Comparison of ENCODE assay signal across 8 mouse cellular contexts in genomic region chr11:106325566-106326206, GRCm38 (mm10). TPM values are rescaled to one million over a fixed set of nuclear protein-coding genes. Genes with fewer than 3 reads are reported as not detected.
DNase-seq lines count a peak whose midpoint lies in the region; ATAC-seq and TF ChIP-seq lines count a peak whose summit lies in the region.
"Had no signal": no experiment of that assay in that cellular context is flagged by ENCODE, and none has a peak within 500 bp of the region (broad histone marks: within the 10 kb centered on the region; RNA-seq: fewer than 3 reads in every experiment).

No protein-coding gene starts in this region.

- TF ChIP-seq CTCF in G1E (IDR thresholded peaks at IDR 0.05; ENCODE audit: low read depth, low read length), result no peak

- peak; percentile 70 for ATAC-seq in CD4-positive, CD25-positive, alpha-beta regulatory T cell, adult 4 months
- ATAC-seq in G1E (ENCODE audit: extremely low read depth, insufficient number of reproducible peaks, low FRiP score, poor library complexity, severe bottlenecking), result no peak
- peak; percentile 55 for ATAC-seq in granulocyte monocyte progenitor cell, adult 5-6 weeks (replicated peaks; ENCODE audit: poor library complexity, severe bottlenecking)

- peak; percentile 26 for DNase-seq in G1E (ENCODE audit: low spot score)
- DNase-seq in cerebellum, adult 18-20 months, result peak; percentile 74 to 80
- peak; percentile 79 to 88 for DNase-seq in kidney, postnatal 25 days
- DNase-seq in lung, postnatal 10 days, result peak; percentile 82
- DNase-seq in spleen, adult 18-20 months, result peak; percentile 70 to 87

- H3K27me3 ChIP-seq in G1E (ENCODE audit: insufficient read depth, low read length), result peaks cover 53% of the 10 kb centered on the region
- H3K27me3 ChIP-seq: hindbrain, embryonic 15.5 days had no signal

- no peaks in the 10 kb centered on the region for H3K36me3 ChIP-seq in G1E (replicated peaks)
- H3K36me3 ChIP-seq: hindbrain, embryonic 15.5 days had no signal

- peaks cover 7% of the 10 kb centered on the region for H3K4me1 ChIP-seq in G1E (ENCODE audit: insufficient read depth, low read depth, low read length)
- H3K4me1 ChIP-seq: hindbrain, embryonic 15.5 days had no signal

- no peak overlapping the region for H3K4me3 ChIP-seq in G1E (ENCODE audit: low read depth, low read length)
- H3K4me3 ChIP-seq: hindbrain, embryonic 15.5 days had no signal

- H3K9me3 ChIP-seq in G1E (replicated peaks), result no peaks in the 10 kb centered on the region
- H3K9me3 ChIP-seq: hindbrain, embryonic 15.5 days had no signal

RNA-seq across cellular contexts. Expression of gene Cd79b, which starts 11.1 kb away (rescaled TPM):
- polyA plus RNA-seq in CD4-positive, CD25-positive, alpha-beta regulatory T cell, adult 4 months (2017; shearing (Covaris generic)), result 10 to 100 TPM; 44.8 to 77.1 TPM
- total RNA-seq in G1E (2014; fragmentation: Nextera tagmentation) (not detected in 2 replicates), G1E (2017) (not detected in 2 replicates)
- polyA plus RNA-seq in G1E (2012), result 0.03 TPM in 1 of 2 replicates, not detected in the other
- total RNA-seq in granulocyte monocyte progenitor cell, adult 5-6 weeks (2014; fragmentation: Nextera tagmentation), result 52.9 and 54.1 TPM in 2 replicates
- 23.8 and 31.5 TPM in 2 replicates for total RNA-seq in granulocyte monocyte progenitor cell, adult 5-6 weeks (2017)

RNA-seq across cellular contexts. Expression of gene Gh, which starts 24.0 kb away (rescaled TPM):
- not detected for polyA plus RNA-seq in CD4-positive, CD25-positive, alpha-beta regulatory T cell, adult 4 months (2017; shearing (Covaris generic))
- total RNA-seq in G1E (2014; fragmentation: Nextera tagmentation), result not detected in 2 replicates
- total RNA-seq in G1E (2017), result not detected in 2 replicates
- not detected in 2 replicates for polyA plus RNA-seq in G1E (2012)
- not detected in 2 replicates for total RNA-seq in granulocyte monocyte progenitor cell, adult 5-6 weeks (2014; fragmentation: Nextera tagmentation)
- not detected in 2 replicates for total RNA-seq in granulocyte monocyte progenitor cell, adult 5-6 weeks (2017)
- polyA plus RNA-seq: hindbrain, embryonic 15.5 days had no signal

RNA-seq across cellular contexts. Expression of gene Scn4a, which starts 27.4 kb away (rescaled TPM):
- polyA plus RNA-seq in CD4-positive, CD25-positive, alpha-beta regulatory T cell, adult 4 months (2017; shearing (Covaris generic)), result under 1 TPM in 1 of 2 experiments, not detected in 1; 0.14 TPM
- total RNA-seq in G1E (2014; fragmentation: Nextera tagmentation), result not detected in 2 replicates
- total RNA-seq in G1E (2017), result 0.05 TPM in 1 of 2 replicates, not detected in the other
- polyA plus RNA-seq in G1E (2012), result not detected in 2 replicates
- total RNA-seq in granulocyte monocyte progenitor cell, adult 5-6 weeks (2014; fragmentation: Nextera tagmentation), result not detected in 2 replicates
- total RNA-seq in granulocyte monocyte progenitor cell, adult 5-6 weeks (2017), result not detected in 2 replicates
- polyA plus RNA-seq: hindbrain, embryonic 15.5 days had no signal

RNA-seq across cellular contexts. Expression of gene Prr29, which starts 39.6 kb away (rescaled TPM):
- polyA plus RNA-seq in CD4-positive, CD25-positive, alpha-beta regulatory T cell, adult 4 months (2017; shearing (Covaris generic)), result under 1 TPM in 1 of 2 experiments, not detected in 1; 0.43 TPM
- total RNA-seq in G1E (2014; fragmentation: Nextera tagmentation) (not detected in 2 replicates), G1E (2017) (0.16 and 0.23 TPM in 2 replicates)
- 0.07 TPM in 1 of 2 replicates, not detected in the other for polyA plus RNA-seq in G1E (2012)
- total RNA-seq in granulocyte monocyte progenitor cell, adult 5-6 weeks (2014; fragmentation: Nextera tagmentation), result not detected in 2 replicates
- not detected in 2 replicates for total RNA-seq in granulocyte monocyte progenitor cell, adult 5-6 weeks (2017)
- polyA plus RNA-seq: hindbrain, embryonic 15.5 days had no signal

RNA-seq across cellular contexts. Expression of gene Tcam1, which starts 49.2 kb away (rescaled TPM):
- polyA plus RNA-seq in CD4-positive, CD25-positive, alpha-beta regulatory T cell, adult 4 months (2017; shearing (Covaris generic)), result under 1 TPM; 0.39 TPM
- total RNA-seq in G1E (2014; fragmentation: Nextera tagmentation) (not detected in 2 replicates), G1E (2017) (0.12 TPM in 1 of 2 replicates, not detected in the other)
- polyA plus RNA-seq in G1E (2012), result 0.01 TPM in 1 of 2 replicates, not detected in the other
- 1.0 and 2.1 TPM in 2 replicates for total RNA-seq in granulocyte monocyte progenitor cell, adult 5-6 weeks (2014; fragmentation: Nextera tagmentation)
- total RNA-seq in granulocyte monocyte progenitor cell, adult 5-6 weeks (2017), result 1.4 and 1.9 TPM in 2 replicates

Comparison
In these comparisons a context has a peak if more than half of its experiments do, and no peak if none do; other contexts are left out.
1. DNase-seq: peak in every context shown above with its lines; median percentile 84 in kidney, postnatal 25 days; 82 in lung, postnatal 10 days; 78 in spleen, adult 18-20 months; 77 in cerebellum, adult 18-20 months; 26 in G1E.
2. RNA of gene Cd79b, which starts 11.1 kb away (total RNA-seq): 23.8 to 54.1 TPM in granulocyte monocyte progenitor cell, adult 5-6 weeks; not detected in G1E; every median in the first group is over 10 times any median in the second.